Mouse (Mus musculus) hematopoietic stem cell, adult 5-6 weeks (primary cell): ENCODE measurements at regions not wholly inside any gene's neighbourhood (a gene's known extent, or its start where the extent isn't known, plus 50 kb on each side); places are given as distances from the start of the nearest gene placed in this dataset.
"Not testable (repeated sequence)": the region's sequence is repeated elsewhere in the genome, so short reads cannot be mapped to it uniquely, and the experiment has no call there.

Experiments used
- ATAC-seq, 2 experiments: fragments of 125-278 bp in 1 of 2; replicated peaks in 1 of 2; 2 replicates each; pipeline ENCODE4 v1.8.0; 2016 to 2017; ENCODE audit warnings: inconsistent platforms in 2 of 2, mild to moderate bottlenecking in 2 of 2, moderate number of reproducible peaks in 2 of 2, low read depth in 1 of 2, moderate TSS enrichment in 1 of 2; ENCODE audit not compliant: low FRiP score in 2 of 2, poor library complexity in 2 of 2, severe bottlenecking in 2 of 2, insufficient read depth in 1 of 2, low TSS enrichment in 1 of 2

DNA sequence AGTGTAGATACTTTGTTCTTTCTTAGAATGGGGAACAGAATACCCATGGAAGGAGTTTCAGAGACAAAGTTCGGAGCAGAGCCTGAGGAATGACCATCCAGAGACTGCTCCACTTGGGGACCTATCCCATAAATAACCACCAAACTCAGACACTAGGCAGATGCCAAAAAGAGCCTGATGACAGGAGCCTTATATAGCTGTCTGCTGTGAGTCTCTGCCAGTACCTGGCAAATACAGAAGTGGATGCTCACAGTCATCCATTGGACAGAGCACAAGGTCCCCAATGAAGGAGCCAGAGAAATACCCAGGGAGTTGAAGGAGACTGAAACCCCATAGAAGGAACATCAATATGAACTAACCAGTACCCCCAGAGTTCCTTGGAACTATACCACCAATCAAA lies 174.6 kb upstream of the Pex5l start:
- ATAC-seq, result not testable (repeated sequence)

DNA sequence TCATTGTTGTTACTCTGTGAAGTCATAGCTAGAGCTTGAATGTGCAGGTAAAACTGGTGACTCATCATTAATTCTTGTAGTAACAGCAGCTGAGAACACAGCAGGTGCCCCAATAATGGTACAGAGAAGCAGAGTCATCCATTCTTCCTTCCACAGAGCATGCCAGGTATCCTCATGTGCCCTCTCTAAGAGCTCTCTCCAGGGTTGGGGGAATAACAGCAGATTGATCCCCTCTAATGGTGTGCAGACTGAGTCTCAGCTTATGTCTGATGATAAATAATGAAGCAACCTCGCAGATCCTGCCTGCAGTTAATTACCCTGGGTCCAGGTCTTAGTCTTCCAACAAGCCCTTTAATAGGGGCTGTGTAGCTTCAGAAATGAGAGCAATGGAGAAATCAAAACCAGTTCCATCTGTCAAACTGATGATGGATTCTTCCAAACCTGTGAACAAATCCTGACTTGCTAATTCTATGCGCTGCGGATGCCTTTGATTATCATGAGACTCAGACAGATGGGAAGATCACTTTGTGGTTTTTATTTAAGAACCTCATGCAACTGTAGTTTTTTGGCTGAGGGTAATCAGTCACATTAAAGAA lies 169.3 kb upstream of the Pex5l start:
- ATAC-seq, result no peak

DNA sequence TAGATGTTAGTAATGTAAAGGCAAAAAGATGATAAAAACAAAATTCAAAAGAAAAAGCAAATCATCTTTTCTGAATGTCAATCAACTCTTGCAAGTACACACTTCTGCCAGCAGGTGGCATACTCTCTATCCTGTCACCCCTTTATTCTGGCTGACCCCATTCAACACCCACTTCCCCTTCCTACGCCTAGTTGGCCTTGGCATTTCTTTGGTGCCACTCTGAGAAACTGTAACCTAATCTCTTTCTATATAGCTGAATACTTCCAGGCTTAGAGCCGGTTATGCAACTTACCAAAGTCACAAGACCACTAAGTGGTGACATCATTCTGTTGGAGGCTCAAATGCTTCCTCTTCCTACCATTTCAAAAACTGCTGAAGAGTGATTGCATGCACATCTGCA lies 165.2 kb upstream of the Pex5l start:
- peak; percentile 91 to 94 for ATAC-seq

- ATAC-seq, result no peak
These were observed 163.1 kb upstream of the Pex5l start for GRCm38 (mm10) chr3:33306169-33306568.

DNA sequence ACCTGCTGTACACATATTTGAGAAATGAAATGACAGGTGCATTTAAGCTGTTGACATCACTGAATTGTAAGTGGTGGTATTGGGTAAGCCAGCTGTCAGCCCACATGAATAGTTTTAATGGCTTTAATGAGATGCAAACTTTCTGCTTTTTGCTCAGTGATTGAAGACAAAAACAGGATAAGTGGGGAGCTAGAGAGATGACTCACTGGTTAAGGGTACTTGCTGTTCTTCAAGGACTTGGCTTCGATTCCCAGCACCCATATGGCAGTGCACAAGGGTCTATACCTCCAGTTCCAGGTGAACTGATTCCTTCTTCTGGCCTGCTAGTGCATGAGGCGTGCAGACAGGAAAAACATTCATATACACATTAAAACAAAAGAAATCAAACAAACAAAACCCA lies 162.7 kb upstream of the Pex5l start:
- ATAC-seq, result no peak

GRCm38 (mm10) chr3:33262797-33263196 lies 119.8 kb upstream of the Pex5l start:
- no peak for ATAC-seq

GRCm38 (mm10) chr3:33219271-33220065 lies 76.4 kb upstream of the Pex5l start:
- no peak for ATAC-seq

- no peak for ATAC-seq
These were observed 75.2 kb upstream of the Pex5l start for GRCm38 (mm10) chr3:33218291-33218690.

GRCm38 (mm10) chr3:33217360-33218034 lies 74.5 kb upstream of the Pex5l start:
- ATAC-seq, result no peak

DNA sequence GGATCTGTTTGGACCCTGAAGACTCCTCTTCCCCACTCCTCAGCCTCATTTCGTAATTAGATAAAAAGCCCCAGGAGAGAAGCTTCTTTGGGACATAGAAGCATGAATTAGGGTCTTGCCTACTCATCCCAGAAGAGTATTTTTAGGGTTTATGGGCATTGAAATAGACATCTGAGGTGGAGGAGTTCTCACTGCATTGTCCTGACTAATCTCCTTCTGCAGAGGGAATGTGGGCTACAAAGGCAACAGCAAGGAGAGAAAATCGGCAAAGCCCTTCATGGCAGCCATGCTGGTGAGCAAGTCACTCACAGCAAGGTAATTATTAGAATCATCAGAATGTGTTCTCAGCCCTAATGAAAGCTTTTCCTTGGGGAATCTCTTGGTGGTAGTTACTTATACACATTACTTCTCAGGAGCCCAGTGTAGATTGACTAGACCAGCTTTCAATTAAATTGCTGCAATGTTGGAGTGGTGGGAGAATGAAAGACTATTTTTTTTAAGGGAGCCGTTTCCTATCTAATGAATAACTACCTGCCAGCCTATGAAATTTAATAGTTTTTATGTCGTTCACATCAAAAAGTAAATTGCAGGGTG lies 68.3 kb upstream of the Pex5l start:
- no peak for ATAC-seq
